Mouse (Mus musculus) myocyte (in vitro differentiated cells): ENCODE data around the gene Fam187a. TPM values are rescaled to one million over a fixed set of nuclear protein-coding genes. Genes with fewer than 3 reads are reported as not detected.

Experiments used
- H3K27me3 ChIP-seq: one replicate; pipeline ENCODE4 v1.6.1; 2011; ENCODE audit not compliant: control insufficient read depth, insufficient read depth, insufficient read length
- H3K36me3 ChIP-seq: one replicate; pipeline ENCODE4 v1.6.1; 2011; ENCODE audit not compliant: control insufficient read depth, insufficient read depth
- H3K4me2 ChIP-seq: one replicate; pipeline ENCODE4 v1.6.1; 2011; ENCODE audit warnings: low read depth, control low read depth
- H3K4me3 ChIP-seq: one replicate; pipeline ENCODE4 v1.5.1; 2011; ENCODE audit warnings: mild to moderate bottlenecking, control low read depth, moderate library complexity
- H3K79me2 ChIP-seq: one replicate; pipeline ENCODE4 v1.6.1; 2011; ENCODE audit not compliant: control insufficient read depth, insufficient read depth
- H3ac ChIP-seq: one replicate; pipeline ENCODE4 v1.6.1; 2011; ENCODE audit not compliant: control insufficient read depth, insufficient read length
- CEBPB ChIP-seq: IDR thresholded peaks from 2 replicates; pipeline ENCODE4 v1.6.1; 2011; ENCODE audit warnings: mild to moderate bottlenecking, moderate library complexity; ENCODE audit not compliant: poor library complexity, insufficient read depth, severe bottlenecking
- E2F4 ChIP-seq: IDR thresholded peaks from one replicate; pipeline ENCODE4 v1.6.1; 2011; ENCODE audit warnings: mild to moderate bottlenecking, control low read depth, moderate library complexity; ENCODE audit not compliant: insufficient read depth
- MAX ChIP-seq: IDR thresholded peaks from one replicate; pipeline ENCODE4 v1.6.1; 2011; ENCODE audit warnings: low read depth, mild to moderate bottlenecking, control low read depth
- MYOD1 ChIP-seq, 3 experiments: IDR thresholded peaks; one replicate each; pipeline ENCODE4 v1.6.1; 2011; ENCODE audit warnings: control low read depth in 2 of 3, low read depth in 2 of 3, mild to moderate bottlenecking in 2 of 3, moderate library complexity in 1 of 3; ENCODE audit not compliant: insufficient read length in 2 of 3, control insufficient read depth in 1 of 3
- MYOG ChIP-seq, 3 experiments: IDR thresholded peaks; one replicate each; pipeline ENCODE4 v1.6.1; 2011; ENCODE audit warnings: control low read depth in 2 of 3, low read depth in 2 of 3, mild to moderate bottlenecking in 2 of 3; ENCODE audit not compliant: insufficient read length in 2 of 3, control insufficient read depth in 1 of 3, insufficient read depth in 1 of 3
- POLR2A ChIP-seq: IDR thresholded peaks from one replicate; pipeline ENCODE4 v1.6.1; 2011; ENCODE audit warnings: low read depth, mild to moderate bottlenecking, control low read depth, moderate library complexity; ENCODE audit not compliant: insufficient read length
- POLR2AphosphoS2 ChIP-seq: IDR thresholded peaks from one replicate; pipeline ENCODE4 v1.6.1; 2011; ENCODE audit warnings: low read depth, control low read depth; ENCODE audit not compliant: insufficient read length
- REST ChIP-seq: IDR thresholded peaks from one replicate; pipeline ENCODE4 v1.6.1; 2011; ENCODE audit warnings: mild to moderate bottlenecking, control low read depth, moderate library complexity; ENCODE audit not compliant: insufficient read depth, insufficient read length
- SRF ChIP-seq: IDR thresholded peaks from one replicate; pipeline ENCODE4 v1.6.1; 2011; ENCODE audit warnings: low read depth; ENCODE audit not compliant: control insufficient read depth, insufficient read length
- TCF12 ChIP-seq: IDR thresholded peaks from one replicate; pipeline ENCODE4 v1.6.1; 2011; ENCODE audit warnings: mild to moderate bottlenecking, control low read depth; ENCODE audit not compliant: poor library complexity, insufficient read depth, severe bottlenecking
- TCF3 ChIP-seq: IDR thresholded peaks from one replicate; pipeline ENCODE4 v1.6.1; 2011; ENCODE audit warnings: low read depth, control low read depth; ENCODE audit not compliant: insufficient read length
- USF1 ChIP-seq: IDR thresholded peaks from one replicate; pipeline ENCODE4 v1.6.1; 2011; ENCODE audit warnings: low read depth, mild to moderate bottlenecking, control low read depth, moderate library complexity
- polyA plus RNA-seq: library from polyadenylated mRNA; unstranded; fragments of >200 nt; fragmentation: generic; extraction: Trizol; gene quantifications from one replicate; pipeline ENCODE4 v1.2.1, GENCODE M21; 2012; ENCODE audit warnings: missing spikeins

Fam187a gene
- polyA plus RNA-seq, 1 experiment = not detected

GRCm38 (mm10) chr11:102858951-102859350, 26.0 kb upstream of the Fam187a start:
- no peak overlapping the region for H3ac ChIP-seq
- H3K27me3 ChIP-seq = no peaks in the 10 kb centered on the region
- peaks cover 69% of the 10 kb centered on the region for H3K36me3 ChIP-seq
- no peak for TF ChIP-seq TCF3
- TF ChIP-seq E2F4 = no peak
- no peak for TF ChIP-seq POLR2AphosphoS2
- TF ChIP-seq MYOD1 (IDR thresholded peaks at IDR 0.05; ENCODE audit: control insufficient read depth in 1 of 3, insufficient read length in 2 of 3, low read depth in 2 of 3) = no peak
- no peak for TF ChIP-seq REST
- TF ChIP-seq SRF = no peak
- TF ChIP-seq POLR2A = no peak
- TF ChIP-seq USF1 = no peak
- TF ChIP-seq CEBPB = no peak
- no peak for TF ChIP-seq MAX
- TF ChIP-seq MYOG (IDR thresholded peaks at IDR 0.05; ENCODE audit: control insufficient read depth in 1 of 3, insufficient read depth in 1 of 3, insufficient read length in 2 of 3, low read depth in 2 of 3) = no peak
- no peak for TF ChIP-seq TCF12
- no peak overlapping the region for H3K4me3 ChIP-seq
- H3K79me2 ChIP-seq = no peaks in the 10 kb centered on the region
- H3K4me2 ChIP-seq = no peak overlapping the region

- H3ac ChIP-seq = no peak overlapping the region
- H3K79me2 ChIP-seq = no peaks in the 10 kb centered on the region
- H3K4me3 ChIP-seq = no peak overlapping the region
- peaks cover 68% of the 10 kb centered on the region for H3K36me3 ChIP-seq
- H3K27me3 ChIP-seq = no peaks in the 10 kb centered on the region
- TF ChIP-seq TCF3 (no peak), MYOG (IDR thresholded peaks at IDR 0.05; ENCODE audit: control insufficient read depth in 1 of 3, insufficient read depth in 1 of 3, insufficient read length in 2 of 3, low read depth in 2 of 3) (no peak), MAX (no peak), CEBPB (no peak), SRF (no peak), USF1 (no peak), POLR2AphosphoS2 (no peak), E2F4 (no peak), MYOD1 (IDR thresholded peaks at IDR 0.05; ENCODE audit: control insufficient read depth in 1 of 3, insufficient read length in 2 of 3, low read depth in 2 of 3) (no peak), REST (no peak)
- H3K4me2 ChIP-seq = no peak overlapping the region
These were observed 25.0 kb upstream of the Fam187a start for GRCm38 (mm10) chr11:102859933-102860332.

GRCm38 (mm10) chr11:102864272-102864671, 20.7 kb upstream of the Fam187a start:
- Histone ChIP-seq H3K4me2 (no peak overlapping the region), H3ac (no peak overlapping the region), H3K79me2 (no peaks in the 10 kb centered on the region), H3K4me3 (no peak overlapping the region), H3K27me3 (no peaks in the 10 kb centered on the region), H3K36me3 (peaks cover 67% of the 10 kb centered on the region)
- no peak for TF ChIP-seq TCF12
- TF ChIP-seq MAX = no peak

- TF ChIP-seq USF1 (no peak), POLR2AphosphoS2 (no peak), CEBPB (no peak)
- Histone ChIP-seq H3K4me3 (no peak overlapping the region), H3K27me3 (no peaks in the 10 kb centered on the region), H3K4me2 (no peak overlapping the region), H3K36me3 (peaks cover 21% of the 10 kb centered on the region), H3ac (no peak overlapping the region), H3K79me2 (peaks cover 23% of the 10 kb centered on the region)
These were observed 10.1 kb upstream of the Fam187a start for GRCm38 (mm10) chr11:102874801-102875334.

- Histone ChIP-seq H3K27me3 (no peaks in the 10 kb centered on the region), H3ac (no peak overlapping the region), H3K79me2 (peaks cover 33% of the 10 kb centered on the region), H3K36me3 (peaks cover 16% of the 10 kb centered on the region), H3K4me3 (peak overlapping the region; percentile 92), H3K4me2 (peak overlapping the region; percentile 96)
- no peak for TF ChIP-seq SRF
- TF ChIP-seq MYOG (IDR thresholded peaks at IDR 0.05; ENCODE audit: control insufficient read depth in 1 of 3, insufficient read depth in 1 of 3, insufficient read length in 2 of 3, low read depth in 2 of 3) = no peak
- TF ChIP-seq POLR2AphosphoS2 = no peak
- no peak for TF ChIP-seq USF1
- no peak for TF ChIP-seq REST
- TF ChIP-seq CEBPB = no peak
- TF ChIP-seq POLR2A = no peak
- no peak for TF ChIP-seq E2F4
- TF ChIP-seq MYOD1 (IDR thresholded peaks at IDR 0.05; ENCODE audit: control insufficient read depth in 1 of 3, insufficient read length in 2 of 3, low read depth in 2 of 3) = no peak
- TF ChIP-seq MAX = no peak
- TF ChIP-seq TCF3 = no peak
- no peak for TF ChIP-seq TCF12
These were observed 5.4 kb upstream of the Fam187a start for GRCm38 (mm10) chr11:102879558-102879957.
